Mouse (Mus musculus) kidney, embryonic 14.5 days (tissue): ENCODE measurements around the gene Ap2a1. TPM values are rescaled to one million over a fixed set of nuclear protein-coding genes. Genes with fewer than 3 reads are reported as not detected.

Source experiments
- ATAC-seq: fragments of 200-750 bp; cut with Nextera tagmentation; 2 replicates; pipeline ENCODE4 v1.8.0; 2017; ENCODE audit warnings: moderate number of reproducible peaks, mild to moderate bottlenecking, moderate TSS enrichment, moderate library complexity; ENCODE audit not compliant: low FRiP score, low TSS enrichment
- H3K27ac ChIP-seq: fragments of 300-500 bp; sonication (generic); 2 replicates; pipeline ENCODE4 v1.5.1; 2014; ENCODE audit warnings: low read depth, mild to moderate bottlenecking, low read length, moderate library complexity, mixed read lengths
- H3K27me3 ChIP-seq: fragments of 300-500 bp; sonication (generic); 2 replicates; pipeline ENCODE4 v1.6.1; 2014; ENCODE audit warnings: mild to moderate bottlenecking, low read length; ENCODE audit not compliant: control insufficient read depth, insufficient read depth
- H3K36me3 ChIP-seq: fragments of 300-500 bp; sonication (generic); 2 replicates; pipeline ENCODE4 v1.6.1; 2014; ENCODE audit warnings: low read length, mixed read lengths; ENCODE audit not compliant: control insufficient read depth, insufficient read depth
- H3K4me1 ChIP-seq: fragments of 300-500 bp; sonication (generic); 2 replicates; pipeline ENCODE4 v1.6.1; 2014; ENCODE audit warnings: low read length, mixed read lengths; ENCODE audit not compliant: control insufficient read depth, insufficient read depth
- H3K4me2 ChIP-seq: fragments of 300-500 bp; sonication (generic); replicated peaks from 2 replicates; pipeline ENCODE4 v1.6.1; 2014; ENCODE audit warnings: low read depth, mild to moderate bottlenecking, low read length
- H3K4me3 ChIP-seq: fragments of 300-500 bp; sonication (generic); 2 replicates; pipeline ENCODE4 v1.5.1; 2014; ENCODE audit warnings: mild to moderate bottlenecking, low read length
- H3K9ac ChIP-seq: fragments of 300-500 bp; sonication (generic); 2 replicates; pipeline ENCODE4 v1.6.1; 2014; ENCODE audit warnings: low read depth, mild to moderate bottlenecking, low read length, moderate library complexity
- H3K9me3 ChIP-seq: fragments of 300-500 bp; sonication (generic); 2 replicates; pipeline ENCODE4 v1.6.1; 2016; ENCODE audit warnings: low read length; ENCODE audit not compliant: control insufficient read depth
- WGBS: fragments of 180-500 bp; shearing (Covaris S2); extraction: QIAGEN DNeasy Blood & Tissue Kit; methylation state at CpG from one replicate; pipeline ENCODE4 v1.1.7; 2014; 5-methylcytosine and 5-hydroxymethylcytosine counted together
- polyA plus RNA-seq: library from polyadenylated mRNA; unstranded; fragments of >200 nt; fragmentation: Nextera tagmentation; extraction: Ambion mirVana; gene quantifications from 2 replicates; pipeline ENCODE4 v1.2.1, GENCODE M21; 2014

The Ap2a1 gene
- polyA plus RNA-seq, 1 experiment from 2014 or later, result 80.5 TPM

GRCm38 (mm10) chr7:44965975-44966374 lies 36.7 kb upstream of the Ap2a1 start:
- WGBS, result 81% methylated on average over 7 of the region's 7 CpGs
- no peaks in the 10 kb centered on the region for H3K9me3 ChIP-seq
- peaks cover 27% of the 10 kb centered on the region for H3K36me3 ChIP-seq
- no peaks in the 10 kb centered on the region for H3K27me3 ChIP-seq
- H3K4me2 ChIP-seq, result no peak overlapping the region
- peaks cover 8% of the 10 kb centered on the region for H3K4me1 ChIP-seq
- H3K4me3 ChIP-seq, result no peak overlapping the region
- no peak for ATAC-seq
- H3K9ac ChIP-seq, result no peak overlapping the region
- H3K27ac ChIP-seq, result no peak overlapping the region

GRCm38 (mm10) chr7:44964990-44965389 lies 35.7 kb upstream of the Ap2a1 start:
- Histone ChIP-seq H3K27me3 (no peaks in the 10 kb centered on the region), H3K36me3 (peaks cover 27% of the 10 kb centered on the region), H3K4me1 (peaks cover 5% of the 10 kb centered on the region; the same call in 1 of the 2 replicates), H3K27ac (no peak overlapping the region), H3K4me2 (no peak overlapping the region), H3K4me3 (no peak overlapping the region), H3K9me3 (no peaks in the 10 kb centered on the region), H3K9ac (no peak overlapping the region)
- ATAC-seq, result no peak
- 95% methylated on average over 13 of the region's 13 CpGs for WGBS

GRCm38 (mm10) chr7:44962831-44963230 lies 33.5 kb upstream of the Ap2a1 start:
- no peak overlapping the region for H3K27ac ChIP-seq
- H3K36me3 ChIP-seq, result peaks cover 26% of the 10 kb centered on the region
- no peak overlapping the region for H3K9ac ChIP-seq
- no peak overlapping the region for H3K4me3 ChIP-seq
- no peaks in the 10 kb centered on the region for H3K9me3 ChIP-seq
- 95% methylated on average over 5 of the region's 5 CpGs for WGBS
- H3K27me3 ChIP-seq, result no peaks in the 10 kb centered on the region
- H3K4me1 ChIP-seq, result no peaks in the 10 kb centered on the region
- no peak overlapping the region for H3K4me2 ChIP-seq
- no peak for ATAC-seq

GRCm38 (mm10) chr7:44962337-44962736 lies 33.0 kb upstream of the Ap2a1 start:
- peaks cover 24% of the 10 kb centered on the region for H3K36me3 ChIP-seq
- ATAC-seq, result no peak

GRCm38 (mm10) chr7:44960512-44960910 lies 31.2 kb upstream of the Ap2a1 start:
- no peak for ATAC-seq
- Histone ChIP-seq H3K9ac (no peak overlapping the region), H3K9me3 (no peaks in the 10 kb centered on the region), H3K36me3 (peaks cover 19% of the 10 kb centered on the region), H3K4me2 (no peak overlapping the region), H3K4me3 (no peak overlapping the region), H3K27ac (no peak overlapping the region), H3K27me3 (no peaks in the 10 kb centered on the region), H3K4me1 (no peaks in the 10 kb centered on the region)
- 81% methylated on average over 13 of the region's 13 CpGs for WGBS

More at GRCm38 (mm10) chr7:44962337-44962736, 33.0 kb upstream of the Ap2a1 start:
- 68% methylated on average over 8 of the region's 8 CpGs for WGBS
- H3K9ac ChIP-seq, result no peak overlapping the region
- H3K27ac ChIP-seq, result no peak overlapping the region
- H3K4me3 ChIP-seq, result no peak overlapping the region
- H3K4me1 ChIP-seq, result no peaks in the 10 kb centered on the region
- no peaks in the 10 kb centered on the region for H3K27me3 ChIP-seq
- H3K9me3 ChIP-seq, result no peaks in the 10 kb centered on the region
- H3K4me2 ChIP-seq, result no peak overlapping the region

GRCm38 (mm10) chr7:44959874-44960511 lies 30.7 kb upstream of the Ap2a1 start:
- ATAC-seq, result no peak
- no peak overlapping the region for H3K9ac ChIP-seq
- H3K4me3 ChIP-seq, result no peak overlapping the region
- H3K9me3 ChIP-seq, result no peaks in the 10 kb centered on the region
- no peaks in the 10 kb centered on the region for H3K27me3 ChIP-seq
- H3K27ac ChIP-seq, result no peak overlapping the region
- 77% methylated on average over 10 of the region's 10 CpGs for WGBS
- H3K4me2 ChIP-seq, result no peak overlapping the region
- H3K4me1 ChIP-seq, result no peaks in the 10 kb centered on the region
- H3K36me3 ChIP-seq, result peaks cover 15% of the 10 kb centered on the region; the same call in 1 of the 2 replicates

GRCm38 (mm10) chr7:44959281-44959680 lies 30.0 kb upstream of the Ap2a1 start:
- H3K4me3 ChIP-seq, result no peak overlapping the region
- no peak overlapping the region for H3K27ac ChIP-seq
- peaks cover 15% of the 10 kb centered on the region; the same call in 1 of the 2 replicates for H3K36me3 ChIP-seq
- no peaks in the 10 kb centered on the region for H3K27me3 ChIP-seq
- ATAC-seq, result no peak
- no peak overlapping the region for H3K4me2 ChIP-seq
- no peaks in the 10 kb centered on the region for H3K9me3 ChIP-seq
- no peak overlapping the region for H3K9ac ChIP-seq
- 90% methylated on average over 8 of the region's 8 CpGs for WGBS
- H3K4me1 ChIP-seq, result no peaks in the 10 kb centered on the region

- Histone ChIP-seq H3K4me3 (no peak overlapping the region), H3K27ac (no peak overlapping the region), H3K9me3 (no peaks in the 10 kb centered on the region), H3K27me3 (no peaks in the 10 kb centered on the region), H3K9ac (no peak overlapping the region), H3K4me2 (no peak overlapping the region), H3K36me3 (peaks cover 11% of the 10 kb centered on the region; the same call in 1 of the 2 replicates), H3K4me1 (no peaks in the 10 kb centered on the region)
- ATAC-seq, result no peak
- WGBS, result 59% methylated on average over 7 of the region's 7 CpGs
These were observed 28.9 kb upstream of the Ap2a1 start for GRCm38 (mm10) chr7:44958208-44958607.

GRCm38 (mm10) chr7:44957183-44957835 lies 28.0 kb upstream of the Ap2a1 start:
- no peak overlapping the region for H3K9ac ChIP-seq
- H3K27ac ChIP-seq, result no peak overlapping the region

More at GRCm38 (mm10) chr7:44957183-44957835, 28.0 kb upstream of the Ap2a1 start:
- WGBS, result 67% methylated on average over 20 of the region's 20 CpGs
- H3K36me3 ChIP-seq, result peaks cover 4% of the 10 kb centered on the region; the same call in 1 of the 2 replicates
- no peak overlapping the region for H3K4me3 ChIP-seq
- 0 out of 2 replicates have a peak, but pooled peaks cover under 1% of the 10 kb centered on the region for H3K4me1 ChIP-seq
- H3K27me3 ChIP-seq, result no peaks in the 10 kb centered on the region
- ATAC-seq, result no peak
- no peak overlapping the region for H3K4me2 ChIP-seq
- no peaks in the 10 kb centered on the region for H3K9me3 ChIP-seq
